Mouse (Mus musculus) embryonic facial prominence, embryonic 14.5 days (tissue): ENCODE measurements around the gene Tet3. TPM values are rescaled to one million over a fixed set of nuclear protein-coding genes. Genes with fewer than 3 reads are reported as not detected.
"Not testable (repeated sequence)": the region's sequence is repeated elsewhere in the genome, so short reads cannot be mapped to it uniquely, and the experiment has no call there.

ENCODE experiments used
- ATAC-seq: fragments of 200-750 bp; cut with Nextera tagmentation; 2 replicates; pipeline ENCODE4 v1.8.0; 2017; ENCODE audit warnings: low read depth, moderate number of reproducible peaks, moderate TSS enrichment
- DNase-seq: peaks from one replicate; pipeline ENCODE4 v3.0.0-alpha.2; 2015; ENCODE audit warnings: low spot score
- H3K27ac ChIP-seq: fragments of 300-500 bp; sonication (generic); replicated peaks from 2 replicates; pipeline ENCODE4 v1.5.1; 2014; ENCODE audit warnings: low read depth, mild to moderate bottlenecking, low read length, moderate library complexity
- H3K27me3 ChIP-seq: fragments of 300-500 bp; sonication (generic); replicated peaks from 2 replicates; pipeline ENCODE4 v1.6.1; 2014; ENCODE audit warnings: low read length; ENCODE audit not compliant: control insufficient read depth, insufficient read depth
- H3K36me3 ChIP-seq: fragments of 300-500 bp; sonication (generic); 2 replicates; pipeline ENCODE4 v1.6.1; 2014; ENCODE audit warnings: low read length, mixed read lengths; ENCODE audit not compliant: control insufficient read depth, insufficient read depth
- H3K4me1 ChIP-seq: fragments of 300-500 bp; sonication (generic); 2 replicates; pipeline ENCODE4 v1.6.1; 2014; ENCODE audit warnings: antibody characterized with exemption, low read length; ENCODE audit not compliant: control insufficient read depth, insufficient read depth
- H3K4me2 ChIP-seq: fragments of 300-500 bp; sonication (generic); 2 replicates; pipeline ENCODE4 v1.6.1; 2014; ENCODE audit warnings: low read depth, mild to moderate bottlenecking, low read length, moderate library complexity, mixed read lengths
- H3K4me3 ChIP-seq: fragments of 300-500 bp; sonication (generic); 2 replicates; pipeline ENCODE4 v1.5.1; 2014; ENCODE audit warnings: low read depth, mild to moderate bottlenecking, low read length
- H3K9ac ChIP-seq: fragments of 300-500 bp; sonication (generic); 2 replicates; pipeline ENCODE4 v1.6.1; 2014; ENCODE audit warnings: low read depth, mild to moderate bottlenecking, low read length, moderate library complexity, mixed read lengths
- H3K9me3 ChIP-seq: fragments of 300-500 bp; sonication (generic); 2 replicates; pipeline ENCODE4 v1.6.1; 2016; ENCODE audit warnings: low read length; ENCODE audit not compliant: control insufficient read depth
- WGBS: fragments of 180-500 bp; shearing (Covaris S2); extraction: QIAGEN DNeasy Blood & Tissue Kit; methylation state at CpG from one replicate; pipeline ENCODE4 v1.1.7; 2014; 5-methylcytosine and 5-hydroxymethylcytosine counted together
- polyA plus RNA-seq: library from polyadenylated mRNA; unstranded; fragments of >200 nt; fragmentation: Nextera tagmentation; extraction: Ambion mirVana; gene quantifications from 2 replicates; pipeline ENCODE4 v1.2.1, GENCODE M21; 2014

Gene Tet3
- polyA plus RNA-seq, 1 experiment from 2014 or later, result 37.3 TPM

DNA sequence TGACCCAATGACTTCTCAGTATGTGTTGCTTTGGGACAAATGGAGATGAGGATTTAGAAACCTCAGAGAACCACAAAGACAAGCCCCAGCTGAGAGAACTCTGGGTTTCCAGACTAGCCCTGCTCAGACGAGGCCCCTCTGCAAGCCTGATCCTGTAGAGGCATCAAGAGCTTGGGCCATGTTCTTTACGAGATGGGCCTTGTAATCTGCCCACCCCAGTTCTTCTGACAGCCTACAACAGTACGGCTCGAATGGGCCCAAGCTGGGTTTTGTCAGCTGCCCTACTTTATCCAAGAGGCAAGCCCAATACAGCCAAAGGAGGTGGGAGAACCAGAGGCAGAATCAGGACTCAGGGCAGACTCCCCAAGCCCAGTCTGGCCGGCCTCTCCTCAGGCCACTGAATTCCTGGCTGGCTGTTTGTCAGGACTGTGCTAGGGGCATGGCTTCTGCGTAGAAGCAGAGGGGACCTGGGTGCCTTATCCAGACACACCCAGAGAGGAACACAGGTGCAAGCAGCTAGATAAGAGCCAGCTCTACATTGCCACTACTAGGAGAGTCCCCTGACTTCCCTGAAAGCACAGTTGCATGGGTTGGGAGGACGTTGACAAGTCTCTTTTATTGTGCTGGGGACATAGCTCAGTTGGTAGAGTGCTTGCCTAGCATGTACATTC, 107.3 kb downstream of the Tet3 start:
- DNase-seq (no peak), ATAC-seq (no peak)
- no peak overlapping the region for H3K4me3 ChIP-seq
- H3K9me3 ChIP-seq, result no peaks in the 10 kb centered on the region
- H3K4me2 ChIP-seq, result no peak overlapping the region
- H3K4me1 ChIP-seq, result peaks cover 9% of the 10 kb centered on the region
- H3K27ac ChIP-seq, result no peak overlapping the region
- WGBS, result 81% methylated on average over 7 of the region's 7 CpGs
- H3K27me3 ChIP-seq, result no peaks in the 10 kb centered on the region
- H3K9ac ChIP-seq, result no peak overlapping the region
- peaks cover 30% of the 10 kb centered on the region for H3K36me3 ChIP-seq

DNA sequence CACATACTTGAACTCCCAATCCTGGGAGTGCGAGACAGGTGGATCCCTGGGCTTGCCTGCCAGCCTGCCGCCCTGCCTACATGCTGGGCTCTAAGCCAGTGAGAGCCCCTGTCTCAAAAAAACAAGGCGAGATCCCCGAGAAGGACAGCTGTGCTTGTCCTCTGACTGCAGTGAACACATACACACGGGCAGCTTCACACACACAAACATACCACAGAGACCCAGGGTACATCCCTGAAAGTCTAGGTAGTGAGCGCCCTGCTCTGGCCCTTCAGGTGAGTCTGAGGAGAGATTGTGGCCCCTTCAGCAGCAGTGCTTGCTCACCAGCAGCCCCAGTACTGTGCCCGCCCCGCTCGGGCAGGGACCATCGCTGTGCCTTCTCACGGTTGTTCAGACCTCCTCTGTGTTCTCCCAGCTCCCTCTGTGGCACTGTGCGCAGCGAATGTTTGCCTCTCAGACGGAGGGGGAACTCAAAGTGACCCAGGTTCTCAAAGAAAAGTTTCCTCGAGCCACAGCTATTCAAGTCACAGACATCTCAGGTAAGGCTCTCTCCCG, 108.0 kb downstream of the Tet3 start:
- Histone ChIP-seq H3K36me3 (peaks cover 29% of the 10 kb centered on the region), H3K9me3 (no peaks in the 10 kb centered on the region), H3K27me3 (no peaks in the 10 kb centered on the region), H3K4me1 (peaks cover 9% of the 10 kb centered on the region), H3K9ac (no peak overlapping the region), H3K4me3 (no peak overlapping the region), H3K4me2 (no peak overlapping the region), H3K27ac (no peak overlapping the region)
- ATAC-seq (no peak), DNase-seq (no peak)
- 83% methylated on average over 16 of the region's 16 CpGs for WGBS

GRCm38 (mm10) chr6:83350172-83350571, 108.7 kb downstream of the Tet3 start:
- Histone ChIP-seq H3K27ac (no peak overlapping the region), H3K4me3 (peak overlapping the region; percentile 94), H3K9ac (peak overlapping the region; percentile 92), H3K36me3 (peaks cover 23% of the 10 kb centered on the region), H3K9me3 (no peaks in the 10 kb centered on the region), H3K4me2 (peak overlapping the region; percentile 88), H3K27me3 (no peaks in the 10 kb centered on the region), H3K4me1 (peaks cover 9% of the 10 kb centered on the region)
- ATAC-seq, result no peak
- no peak for DNase-seq
- WGBS, result 79% methylated on average over 7 of the region's 7 CpGs

- Histone ChIP-seq H3K9ac (peak overlapping the region; percentile 92), H3K9me3 (no peaks in the 10 kb centered on the region), H3K4me1 (peaks cover 9% of the 10 kb centered on the region), H3K4me3 (peak overlapping the region; percentile 94), H3K36me3 (peaks cover 17% of the 10 kb centered on the region), H3K4me2 (peak overlapping the region; percentile 88), H3K27me3 (no peaks in the 10 kb centered on the region), H3K27ac (no peak overlapping the region)
- peak; percentile 97 for ATAC-seq
- peak; percentile 78 for DNase-seq
- WGBS, result 2% methylated on average over 10 of the region's 53 CpGs
Measured at GRCm38 (mm10) chr6:83349274-83349958, 109.5 kb downstream of the Tet3 start.

DNA sequence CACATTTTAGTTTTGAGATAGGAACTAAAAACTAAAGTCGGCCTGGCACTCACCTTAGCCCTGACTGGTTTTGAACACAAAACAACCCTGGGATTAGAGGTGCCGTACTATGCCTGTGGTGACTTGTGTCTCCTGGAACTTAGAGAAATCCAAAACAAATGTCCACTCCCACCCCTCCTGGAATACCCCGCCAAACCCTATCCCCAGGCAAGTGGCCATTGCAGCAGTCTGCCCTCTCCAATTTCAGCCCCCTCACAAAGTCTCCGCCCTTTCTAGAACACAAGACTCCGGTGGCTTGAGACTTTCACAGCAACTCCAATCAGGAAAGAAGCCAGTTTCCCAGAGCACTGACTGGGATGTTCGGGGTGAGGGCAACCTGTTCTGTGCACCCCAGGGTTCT, 110.0 kb downstream of the Tet3 start, which contains the start of gene Bola3:
Bola3 (plus strand) TSS at position 275 of the 400 bp plus-strand sequence.
- H3K4me2 ChIP-seq, result peak within 1 kb of the TSS; percentile 88
- peaks cover 14% of the 10 kb centered on the region for H3K36me3 ChIP-seq
- H3K9ac ChIP-seq, result peak within 1 kb of the TSS; percentile 92
- peak within 1 kb of the TSS; percentile 94 for H3K4me3 ChIP-seq
- H3K4me1 ChIP-seq, result peaks cover 9% of the 10 kb centered on the region
- ATAC-seq (peak; percentile 53), DNase-seq (no peak)
- no peaks in the 10 kb centered on the region for H3K9me3 ChIP-seq
- H3K27ac ChIP-seq, result no peak within 1 kb of the TSS
- no peaks in the 10 kb centered on the region for H3K27me3 ChIP-seq
- 24% methylated on average over 6 of the region's 6 CpGs for WGBS

DNA sequence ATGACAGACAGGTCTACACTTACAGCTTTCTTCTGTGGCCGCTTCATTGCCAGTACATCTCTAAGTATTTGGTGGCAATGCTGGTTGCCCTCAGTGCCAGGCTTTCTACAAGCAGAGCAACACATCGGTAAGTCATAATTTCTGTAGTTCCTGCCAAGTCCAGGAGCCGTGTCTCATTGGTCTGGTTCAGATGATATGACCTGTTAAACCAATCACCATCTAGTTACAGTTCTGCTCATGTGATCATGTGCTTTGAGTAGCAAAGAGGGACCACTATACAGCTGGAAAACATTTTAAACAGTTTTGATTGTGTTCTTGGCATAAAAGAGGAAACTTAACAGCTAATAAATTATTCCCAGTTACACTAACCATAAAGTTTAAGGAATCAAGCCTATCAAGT, 111.0 kb downstream of the Tet3 start:
- H3K4me1 ChIP-seq, result peaks cover 9% of the 10 kb centered on the region
- ATAC-seq (no peak), DNase-seq (no peak)
- no peak overlapping the region for H3K4me2 ChIP-seq
- H3K9ac ChIP-seq, result no peak overlapping the region
- no peak overlapping the region for H3K4me3 ChIP-seq
- H3K36me3 ChIP-seq, result peaks cover 8% of the 10 kb centered on the region; the same call in 1 of the 2 replicates
- no peaks in the 10 kb centered on the region for H3K27me3 ChIP-seq
- no peak overlapping the region for H3K27ac ChIP-seq
- 75% methylated on average over 3 of the region's 3 CpGs for WGBS
- H3K9me3 ChIP-seq, result no peaks in the 10 kb centered on the region

- not testable (repeated sequence) for H3K9ac ChIP-seq, H3K4me3 ChIP-seq, ATAC-seq, H3K27me3 ChIP-seq, H3K9me3 ChIP-seq, H3K4me1 ChIP-seq, DNase-seq, H3K4me2 ChIP-seq, H3K27ac ChIP-seq
- peaks cover 28% of the 10 kb centered on the region for H3K36me3 ChIP-seq
- WGBS, result 91% methylated on average over 8 of the region's 8 CpGs
Measured at GRCm38 (mm10) chr6:83345285-83345684, 113.6 kb downstream of the Tet3 start.

- ATAC-seq (no peak), DNase-seq (no peak)
- no peak overlapping the region for H3K4me2 ChIP-seq
- no peak overlapping the region for H3K27ac ChIP-seq
- H3K27me3 ChIP-seq, result no peaks in the 10 kb centered on the region
- H3K4me1 ChIP-seq, result no peaks in the 10 kb centered on the region
- H3K9me3 ChIP-seq, result no peaks in the 10 kb centered on the region
- no peak overlapping the region for H3K9ac ChIP-seq
- no peak overlapping the region for H3K4me3 ChIP-seq
- 98% methylated on average over 2 of the region's 2 CpGs for WGBS
- H3K36me3 ChIP-seq, result peaks cover 50% of the 10 kb centered on the region
Measured at GRCm38 (mm10) chr6:83342957-83343356, 115.9 kb downstream of the Tet3 start.
